Mouse (Mus musculus) retina, postnatal 7 days (tissue): ENCODE results near the gene Nupl1.
A peak's percentile ranks its signal among the peaks of the same experiment; 100 is the strongest.

ENCODE experiments used
- DNase-seq: peaks from one replicate; pipeline ENCODE4 v3.0.0-alpha.2; 2012; ENCODE audit warnings: low read depth, low spot score

The Nupl1 gene

DNA sequence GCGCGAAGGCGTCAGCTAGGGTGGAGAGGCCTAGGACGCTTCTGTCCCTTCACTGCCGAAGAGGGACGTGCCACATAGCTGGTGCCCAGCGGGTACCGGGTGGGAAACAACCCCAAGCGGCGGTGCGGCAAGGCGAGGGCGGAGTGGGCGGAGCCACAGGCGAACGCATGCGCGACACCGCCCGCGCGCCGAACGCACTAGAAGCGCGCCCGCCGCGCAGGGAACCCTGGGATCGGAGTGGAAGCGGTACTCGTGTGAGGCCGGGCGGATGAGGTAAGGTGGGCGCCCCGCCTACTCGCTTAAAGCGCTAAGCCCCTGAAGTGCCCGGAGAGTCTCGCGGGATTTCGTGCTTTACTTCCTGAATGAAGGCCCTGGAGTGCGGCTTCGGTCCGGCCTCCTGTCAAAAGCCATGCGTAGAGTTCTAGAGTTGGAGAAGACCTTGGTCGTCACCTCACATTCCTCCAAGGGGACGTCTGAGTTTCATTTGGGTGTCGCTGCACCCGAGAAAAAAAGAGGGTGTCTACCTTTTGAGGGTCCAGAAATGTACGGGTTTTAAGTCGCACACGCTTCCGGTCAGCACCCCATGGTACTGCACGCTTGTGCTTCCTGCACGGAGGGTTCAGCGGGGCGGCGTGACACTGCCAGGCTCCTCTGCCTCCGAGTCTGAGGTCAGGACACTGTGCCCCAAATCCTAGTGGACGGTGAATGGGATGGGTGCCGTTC is at the start of gene Nupl1, which contains the start of gene Gm49336:
Gene Nupl1 (minus strand): TSS at position 151 of the 723 bp plus-strand sequence.
Gene Gm49336 (minus strand): TSS at position 227 of the 723 bp plus-strand sequence.
- peak; percentile 99 for DNase-seq

- DNase-seq, result no peak
Observed at GRCm38 (mm10) chr14:60301024-60301423, 49.8 kb upstream of the Nupl1 start.

GRCm38 (mm10) chr14:60300224-60300991 is 49.2 kb upstream of the Nupl1 start:
- DNase-seq, result peak; percentile 36

- no peak for DNase-seq
Observed at GRCm38 (mm10) chr14:60295531-60295930, 44.3 kb upstream of the Nupl1 start.

DNA sequence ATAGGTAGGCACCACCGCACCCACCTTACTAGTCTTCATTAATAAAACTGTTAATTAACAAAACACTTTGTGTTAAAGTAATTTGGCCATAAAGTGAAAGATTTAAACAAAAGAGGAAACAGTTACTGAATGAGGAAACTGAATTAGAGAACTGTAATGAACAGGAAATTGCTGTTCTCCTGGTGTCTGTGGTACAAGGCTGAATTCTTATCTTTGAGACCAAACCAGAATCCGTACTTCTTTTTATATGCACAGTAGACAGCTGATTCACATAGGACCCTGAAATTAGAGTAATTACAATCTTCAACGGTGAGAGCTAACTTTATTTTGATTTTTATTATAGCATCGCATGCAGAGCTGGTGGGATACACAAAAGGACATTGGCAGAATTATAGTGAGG is 39.1 kb upstream of the Nupl1 start:
- no peak for DNase-seq

- DNase-seq, result no peak
Observed at GRCm38 (mm10) chr14:60286194-60286863, 35.1 kb upstream of the Nupl1 start.

GRCm38 (mm10) chr14:60275301-60276276 is 24.4 kb upstream of the Nupl1 start:
- no peak for DNase-seq

GRCm38 (mm10) chr14:60273346-60273745 is 22.1 kb upstream of the Nupl1 start:
- no peak for DNase-seq

GRCm38 (mm10) chr14:60269333-60269732 is 18.1 kb upstream of the Nupl1 start:
- DNase-seq, result no peak

DNA sequence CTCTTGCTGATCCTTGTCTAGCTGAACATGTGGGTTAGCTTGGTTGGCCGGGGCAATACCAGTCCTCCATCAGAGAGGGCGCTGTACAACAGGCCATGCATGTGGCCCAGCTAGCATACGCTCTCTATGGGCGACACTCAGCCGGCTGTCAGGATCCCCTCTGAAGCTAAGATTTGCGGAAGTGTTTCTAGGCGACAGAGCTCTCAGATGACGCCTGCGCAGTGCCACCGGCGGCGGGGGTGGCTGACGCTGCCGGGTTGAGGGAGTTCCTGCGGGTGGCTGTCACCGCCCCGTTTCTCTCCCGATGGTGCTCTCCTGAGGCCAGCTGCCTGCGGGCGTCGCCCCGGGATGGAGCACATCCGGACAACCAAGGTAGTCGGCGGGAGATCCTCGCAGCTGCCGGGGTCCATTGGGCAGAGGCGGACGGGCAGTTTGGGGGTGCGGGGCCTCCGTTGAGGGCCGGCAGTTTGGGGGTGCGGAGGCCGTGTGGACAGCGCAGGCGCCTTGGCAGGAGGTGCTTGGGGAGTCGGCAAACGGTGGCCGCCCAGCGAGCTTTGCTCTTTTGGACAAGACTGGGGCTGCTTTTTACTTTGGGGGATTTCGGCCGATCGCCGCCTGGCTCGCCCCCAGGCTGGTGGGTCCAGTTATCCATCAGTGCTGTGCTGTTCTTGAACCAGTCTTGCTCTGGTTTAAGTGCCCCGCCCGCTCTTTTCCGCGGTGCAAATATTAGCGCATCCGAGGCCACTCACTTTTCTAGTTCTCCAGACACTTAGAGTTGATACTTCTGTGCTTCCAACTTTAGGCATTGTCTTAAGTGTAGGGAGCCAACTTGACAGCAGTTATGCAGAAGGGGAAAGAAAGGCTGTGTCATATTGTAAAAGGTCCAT is 14.0 kb upstream of the Nupl1 start, which contains the start of gene Mtmr6:
Gene Mtmr6 (plus strand): TSS at position 239 of the 887 bp plus-strand sequence.
- DNase-seq, result peak; percentile 98

- DNase-seq, result no peak
Observed at GRCm38 (mm10) chr14:60262316-60262715, 11.1 kb upstream of the Nupl1 start.

DNA sequence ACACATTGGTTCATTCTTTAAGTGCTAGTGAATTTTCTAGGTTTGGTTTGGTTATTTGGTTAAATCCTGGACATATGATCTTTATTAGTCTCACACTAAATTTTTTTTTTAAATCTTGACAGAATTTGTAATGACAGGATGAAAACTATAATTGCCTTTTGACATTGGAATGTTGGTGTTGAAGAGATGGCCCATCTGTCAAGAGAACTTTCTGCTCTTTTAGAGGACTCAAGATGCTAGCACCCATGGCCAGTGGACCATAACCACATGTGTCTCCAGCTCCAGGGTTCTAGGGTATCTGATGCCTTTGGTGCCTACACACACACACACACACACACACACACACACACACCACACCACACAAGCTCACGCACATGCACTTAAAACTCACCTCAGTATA is 6.6 kb upstream of the Nupl1 start:
- no peak for DNase-seq

- no peak for DNase-seq
Observed at GRCm38 (mm10) chr14:60257101-60257500, 5.9 kb upstream of the Nupl1 start.

GRCm38 (mm10) chr14:60256356-60256755 is 5.1 kb upstream of the Nupl1 start:
- no peak for DNase-seq

GRCm38 (mm10) chr14:60254774-60255173 is 3.5 kb upstream of the Nupl1 start:
- no peak for DNase-seq

GRCm38 (mm10) chr14:60253466-60253865 is 2.2 kb upstream of the Nupl1 start:
- no peak for DNase-seq

DNA sequence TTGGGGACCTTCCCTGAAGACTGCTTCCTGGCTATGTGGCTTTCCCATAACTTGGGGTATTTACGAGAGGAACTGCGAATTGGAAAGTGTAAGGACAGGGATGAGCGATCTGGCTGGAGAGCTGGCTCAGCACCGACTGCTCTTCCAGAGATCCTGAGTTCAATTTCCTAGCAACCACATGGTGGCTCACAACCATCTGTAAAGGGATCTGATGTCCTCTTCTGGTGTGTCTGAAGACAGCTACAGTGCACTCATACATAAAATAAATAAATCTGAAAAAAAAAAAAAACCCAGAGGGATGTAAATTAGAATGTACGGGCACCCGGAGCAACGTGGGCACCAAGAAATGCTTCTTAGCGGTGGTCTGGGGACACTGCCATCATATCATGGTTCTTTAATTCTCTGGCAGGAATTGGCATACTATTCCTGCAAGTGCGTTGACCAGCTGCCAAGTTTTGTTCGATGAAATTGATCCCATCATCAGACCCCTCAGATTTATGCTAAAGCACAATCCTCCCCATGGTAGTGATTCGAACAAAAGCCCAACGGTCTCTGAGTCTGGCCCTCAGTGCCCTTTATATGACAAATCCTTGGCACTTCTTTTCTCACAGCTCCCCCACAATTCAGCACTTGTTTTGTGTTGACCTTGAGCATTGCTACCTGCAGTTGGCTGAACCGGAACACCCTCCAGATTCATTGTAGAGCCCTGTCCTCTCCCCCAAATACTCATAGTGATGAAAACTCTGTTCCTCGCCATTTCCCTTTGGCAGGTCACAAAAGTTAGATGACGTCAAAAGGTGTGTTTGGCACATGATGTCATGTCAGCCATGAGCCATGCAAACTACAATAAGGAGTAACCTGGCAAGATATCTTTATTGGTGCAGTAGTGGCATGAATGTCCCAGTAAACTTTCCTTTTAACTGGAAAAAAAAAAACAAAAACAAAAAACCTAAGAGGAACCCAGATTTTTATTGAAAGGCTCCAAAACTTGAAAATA is 1.1 kb upstream of the Nupl1 start:
- no peak for DNase-seq

DNA sequence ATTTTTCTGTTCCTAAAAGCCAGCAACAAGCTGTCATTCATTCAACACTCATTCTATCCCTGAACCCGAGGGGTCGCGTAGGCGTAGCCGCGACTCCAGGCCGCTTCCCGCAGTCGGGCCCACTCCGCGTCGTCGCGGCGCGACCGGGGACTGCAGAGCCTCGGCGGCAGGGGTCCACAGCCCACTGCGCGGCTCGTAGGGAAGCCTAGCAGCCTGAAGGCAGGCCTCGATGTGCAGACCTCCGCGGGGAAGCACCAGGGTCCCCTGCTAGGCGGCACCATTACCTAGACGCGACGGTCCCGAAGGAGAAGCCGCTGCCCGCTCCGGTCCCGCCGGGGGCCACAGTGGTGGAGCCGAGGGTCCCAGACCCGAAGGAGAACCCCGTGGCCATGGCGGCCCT is 352 bp downstream of the Nupl1 start:
- DNase-seq, result no peak

- DNase-seq, result no peak
Observed at GRCm38 (mm10) chr14:60250366-60250765, 865 bp downstream of the Nupl1 start.
